Mouse (Mus musculus) gastrocnemius, postnatal 36 days (tissue): ENCODE measurements around the gene Ppp1r14b. TPM values are rescaled to one million over a fixed set of nuclear protein-coding genes. Genes with fewer than 3 reads are reported as not detected.

Source experiments
- DNase-seq, 2 experiments: peaks; one replicate each; pipeline ENCODE4 v3.0.0; 2022
- intact Hi-C: fragments of 180-260 bp; cut with DNase I; formaldehyde crosslinking; loops from one replicate; pipeline ENCODE4 v1.15.1; 2025
- total RNA-seq, 2 experiments: library from RNA; stranded (reverse); gene quantifications; 2 replicates each; pipeline ENCODE4 v1.2.3; 2021

Gene Ppp1r14b
- total RNA-seq, 2 experiments from 2014 or later: 105 to 128 TPM

GRCm38 (mm10) chr19:6970460-6971085 lies 4.2 kb upstream of the Ppp1r14b start:
- intact Hi-C loops: no loop called here
- DNase-seq: no peak

- intact Hi-C loops: no loop called here
- no peak for DNase-seq
Measured at GRCm38 (mm10) chr19:6971644-6972043, 3.1 kb upstream of the Ppp1r14b start.

GRCm38 (mm10) chr19:6972247-6972917 lies 2.4 kb upstream of the Ppp1r14b start:
- intact Hi-C loops: no loop called here
- DNase-seq: no peak

- DNase-seq: no peak
- intact Hi-C loops: no loop called here
Measured at GRCm38 (mm10) chr19:6973581-6974190, 1.1 kb upstream of the Ppp1r14b start.

- peak; percentile 68 to 75 for DNase-seq
- intact Hi-C loops: no loop called here
Measured at GRCm38 (mm10) chr19:6975537-6976521, 1.1 kb downstream of the Ppp1r14b start, which contains the start of gene Plcb3. Plcb3 (minus strand) TSS chr19:6976470.

- intact Hi-C loops: no loop called here
- DNase-seq: no peak
Measured at GRCm38 (mm10) chr19:6977759-6978638, 3.2 kb downstream of the Ppp1r14b start.

- no peak for DNase-seq
- intact Hi-C loops: no loop called here
Measured at GRCm38 (mm10) chr19:6978639-6978974, 3.8 kb downstream of the Ppp1r14b start.

- DNase-seq: no peak
- intact Hi-C loops: no loop called here
Measured at GRCm38 (mm10) chr19:6979001-6979479, 4.3 kb downstream of the Ppp1r14b start.

- intact Hi-C loops: no loop called here
- DNase-seq: peak; percentile 98 to 100
Measured at GRCm38 (mm10) chr19:6979486-6980380, 5.0 kb downstream of the Ppp1r14b start.

- peak; percentile 99 for DNase-seq
- intact Hi-C loops: no loop called here
Measured at GRCm38 (mm10) chr19:6980381-6981093, 5.8 kb downstream of the Ppp1r14b start, which contains the start of gene Fkbp2. Fkbp2 (minus strand) TSS chr19:6980501.

GRCm38 (mm10) chr19:6981465-6981864 lies 6.7 kb downstream of the Ppp1r14b start:
- intact Hi-C loops: no loop called here
- DNase-seq: no peak

GRCm38 (mm10) chr19:6983621-6984020 lies 8.9 kb downstream of the Ppp1r14b start:
- intact Hi-C loops: no loop called here
- no peak for DNase-seq

- intact Hi-C loops: no loop called here
- DNase-seq: no peak
Measured at GRCm38 (mm10) chr19:6985300-6985699, 10.5 kb downstream of the Ppp1r14b start.

- DNase-seq: no peak
- intact Hi-C loops: no loop called here
Measured at GRCm38 (mm10) chr19:6985951-6986708, 11.4 kb downstream of the Ppp1r14b start.

GRCm38 (mm10) chr19:6987061-6987903 lies 12.5 kb downstream of the Ppp1r14b start, which contains the start of gene Vegfb:
Vegfb (minus strand) TSS chr19:6987651.
- intact Hi-C loops: no loop called here
- DNase-seq: peak; percentile 54 to 58

GRCm38 (mm10) chr19:6987904-6988285 lies 13.1 kb downstream of the Ppp1r14b start:
- intact Hi-C loops: no loop called here

More at GRCm38 (mm10) chr19:6987904-6988285, 13.1 kb downstream of the Ppp1r14b start:
- DNase-seq: no peak
